Mouse (Mus musculus): ENCODE measurements at regions not wholly inside any gene's neighbourhood (a gene's known extent, or its start where the extent isn't known, plus 50 kb on each side); places are given as distances from the start of the nearest gene placed in this dataset.

DNA sequence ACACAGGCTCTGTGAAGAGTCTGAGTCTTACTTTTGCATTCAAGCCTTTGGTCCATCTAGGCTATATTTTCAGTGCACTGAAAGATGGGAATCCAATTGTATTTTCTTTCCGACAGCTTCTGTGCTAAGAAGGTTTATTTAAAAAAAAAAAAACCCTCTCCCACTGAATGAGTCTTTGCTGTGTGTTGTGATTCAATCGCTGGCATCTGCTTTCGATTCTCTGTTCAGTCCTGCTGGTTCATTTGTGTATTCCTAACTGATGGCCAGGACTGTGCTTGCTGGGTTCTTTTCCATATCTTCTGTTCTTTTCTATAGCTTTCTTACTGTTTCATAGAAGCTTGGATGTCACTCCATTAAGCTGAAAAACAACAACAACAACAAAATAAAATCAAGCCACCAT is 132.9 kb downstream of the Tex36 start:
- Histone ChIP-seq H3K27ac (ENCODE audit: low read depth) (no peak overlapping the region), H3K27me3 (ENCODE audit: insufficient read depth, low read length) (no peaks in the 10 kb centered on the region), H3K36me3 (ENCODE audit: insufficient read depth) (no peaks in the 10 kb centered on the region), H3K4me3 (ENCODE audit: low read depth, low read length) (no peak overlapping the region), H3K4me2 (no peak overlapping the region), H3K9me3 (ENCODE audit: low read depth, low read length) (no peaks in the 10 kb centered on the region), H3K9ac (no peak overlapping the region), H3K4me1 (ENCODE audit: insufficient read depth) (peaks cover 6% of the 10 kb centered on the region; the same call in 1 of the 2 replicates)
- ATAC-seq (ENCODE audit: insufficient read depth) (no peak), DNase-seq (no peak)
- WGBS, result 51% methylated on average over 3 of the region's 3 CpGs
- no peak for TF ChIP-seq CTCF (IDR thresholded peaks at IDR 0.05; ENCODE audit: low read depth)

DNA sequence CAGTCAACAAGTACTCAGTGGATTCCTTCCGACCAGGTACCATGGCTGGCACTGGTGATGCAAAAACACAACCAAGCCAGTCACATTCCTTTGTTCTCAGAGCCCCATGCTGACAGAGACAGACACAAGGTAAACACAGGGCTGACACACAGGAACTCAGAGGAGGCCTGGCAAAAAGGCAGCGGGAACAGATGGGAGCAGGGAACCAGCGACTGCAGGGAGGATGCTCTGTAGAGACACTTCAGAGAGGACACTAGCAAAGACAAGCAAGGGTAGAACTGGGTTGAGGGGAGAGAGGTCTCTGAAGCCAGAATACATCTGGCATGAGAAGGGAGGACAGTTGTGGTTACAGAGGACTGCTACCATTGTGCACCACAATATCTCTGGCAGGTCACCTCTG is 133.6 kb downstream of the Tex36 start:
- no peak overlapping the region for H3K4me3 ChIP-seq (ENCODE audit: low read depth, low read length)
- DNase-seq (no peak), ATAC-seq (ENCODE audit: insufficient read depth) (no peak)
- no peak for TF ChIP-seq CTCF (IDR thresholded peaks at IDR 0.05; ENCODE audit: low read depth)
- no peaks in the 10 kb centered on the region for H3K27me3 ChIP-seq (ENCODE audit: insufficient read depth, low read length)
- H3K4me2 ChIP-seq, result no peak overlapping the region
- H3K9ac ChIP-seq, result no peak overlapping the region
- no peaks in the 10 kb centered on the region; the same call in 1 of the 2 replicates for H3K9me3 ChIP-seq (ENCODE audit: low read depth, low read length)
- no peak overlapping the region for H3K27ac ChIP-seq (ENCODE audit: low read depth)
- no peaks in the 10 kb centered on the region for H3K36me3 ChIP-seq (ENCODE audit: insufficient read depth)
- peaks cover 6% of the 10 kb centered on the region; the same call in 1 of the 2 replicates for H3K4me1 ChIP-seq (ENCODE audit: insufficient read depth)
- 20% methylated on average over 3 of the region's 3 CpGs for WGBS

DNA sequence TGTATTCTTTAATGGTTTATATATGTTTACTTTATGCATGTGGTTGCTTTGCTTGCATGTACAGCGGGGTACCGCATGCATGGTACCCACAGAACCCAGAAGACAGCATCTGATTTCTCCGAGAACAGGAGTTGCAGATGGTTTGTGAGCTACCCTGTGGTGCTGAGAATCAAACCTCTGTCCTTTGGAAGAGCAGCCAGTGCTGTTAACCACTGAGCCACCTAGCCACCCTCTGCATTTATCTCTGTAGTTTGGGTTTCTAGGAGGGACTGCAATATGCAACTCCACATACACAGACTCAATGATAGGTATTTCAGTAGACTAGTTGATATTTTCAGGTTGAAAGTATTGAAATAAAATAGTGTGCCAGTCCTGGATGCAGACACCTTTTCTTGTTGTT is 134.4 kb downstream of the Tex36 start:
- no peaks in the 10 kb centered on the region for H3K36me3 ChIP-seq (ENCODE audit: insufficient read depth)
- H3K9me3 ChIP-seq (ENCODE audit: low read depth, low read length), result no peaks in the 10 kb centered on the region; the same call in 1 of the 2 replicates
- WGBS, result 83% methylated on average over 3 of the region's 3 CpGs
- no peak overlapping the region for H3K27ac ChIP-seq (ENCODE audit: low read depth)
- ATAC-seq (ENCODE audit: insufficient read depth) (no peak), DNase-seq (no peak)
- no peak overlapping the region for H3K4me2 ChIP-seq
- H3K27me3 ChIP-seq (ENCODE audit: insufficient read depth, low read length), result no peaks in the 10 kb centered on the region
- TF ChIP-seq CTCF (IDR thresholded peaks at IDR 0.05; ENCODE audit: low read depth), result no peak
- H3K9ac ChIP-seq, result no peak overlapping the region
- H3K4me3 ChIP-seq (ENCODE audit: low read depth, low read length), result no peak overlapping the region
- H3K4me1 ChIP-seq (ENCODE audit: insufficient read depth), result peaks cover 6% of the 10 kb centered on the region; the same call in 1 of the 2 replicates

GRCm38 (mm10) chr7:133459306-133459705 is 142.7 kb downstream of the Tex36 start:
- Histone ChIP-seq H3K9ac (no peak overlapping the region), H3K36me3 (ENCODE audit: insufficient read depth) (no peaks in the 10 kb centered on the region), H3K27ac (ENCODE audit: low read depth) (no peak overlapping the region), H3K4me1 (ENCODE audit: insufficient read depth) (peaks cover 8% of the 10 kb centered on the region; the same call in 1 of the 2 replicates), H3K27me3 (ENCODE audit: insufficient read depth, low read length) (no peaks in the 10 kb centered on the region), H3K4me3 (ENCODE audit: low read depth, low read length) (no peak overlapping the region), H3K4me2 (no peak overlapping the region), H3K9me3 (ENCODE audit: low read depth, low read length) (no peaks in the 10 kb centered on the region; the same call in 1 of the 2 replicates)
- 64% methylated on average over 7 of the region's 7 CpGs for WGBS
- ATAC-seq (ENCODE audit: insufficient read depth) (no peak), DNase-seq (no peak)
- no peak for TF ChIP-seq CTCF (IDR thresholded peaks at IDR 0.05; ENCODE audit: low read depth)

GRCm38 (mm10) chr7:133457436-133458324 is 144.3 kb downstream of the Tex36 start:
- no peak overlapping the region for H3K9ac ChIP-seq
- peak overlapping the region; percentile 19 for H3K27ac ChIP-seq (ENCODE audit: low read depth)
- DNase-seq (peak; percentile 58), ATAC-seq (ENCODE audit: insufficient read depth) (0 out of 2 replicates have a peak, but pooled peaks have one; percentile 36)
- no peak for TF ChIP-seq CTCF (IDR thresholded peaks at IDR 0.05; ENCODE audit: low read depth)
- WGBS, result 38% methylated on average over 16 of the region's 16 CpGs
- no peak overlapping the region for H3K4me2 ChIP-seq
- no peaks in the 10 kb centered on the region for H3K36me3 ChIP-seq (ENCODE audit: insufficient read depth)
- H3K9me3 ChIP-seq (ENCODE audit: low read depth, low read length), result no peaks in the 10 kb centered on the region
- peaks cover 8% of the 10 kb centered on the region; the same call in 1 of the 2 replicates for H3K4me1 ChIP-seq (ENCODE audit: insufficient read depth)
- no peak overlapping the region for H3K4me3 ChIP-seq (ENCODE audit: low read depth, low read length)
- H3K27me3 ChIP-seq (ENCODE audit: insufficient read depth, low read length), result no peaks in the 10 kb centered on the region

GRCm38 (mm10) chr7:133450246-133450645 is 151.7 kb downstream of the Tex36 start:
- no peaks in the 10 kb centered on the region for H3K9me3 ChIP-seq (ENCODE audit: low read depth, low read length)
- 78% methylated on average over 7 of the region's 7 CpGs for WGBS
- no peaks in the 10 kb centered on the region for H3K27me3 ChIP-seq (ENCODE audit: insufficient read depth, low read length)
- no peak overlapping the region for H3K4me2 ChIP-seq
- no peak overlapping the region for H3K4me3 ChIP-seq (ENCODE audit: low read depth, low read length)
- H3K27ac ChIP-seq (ENCODE audit: low read depth), result no peak overlapping the region
- H3K36me3 ChIP-seq (ENCODE audit: insufficient read depth), result no peaks in the 10 kb centered on the region
- no peak for TF ChIP-seq CTCF (IDR thresholded peaks at IDR 0.05; ENCODE audit: low read depth)
- no peak for ATAC-seq (ENCODE audit: insufficient read depth)
- no peak for DNase-seq
- no peak overlapping the region for H3K9ac ChIP-seq
- 0 out of 2 replicates have a peak, but pooled peaks cover 7% of the 10 kb centered on the region for H3K4me1 ChIP-seq (ENCODE audit: insufficient read depth)

DNA sequence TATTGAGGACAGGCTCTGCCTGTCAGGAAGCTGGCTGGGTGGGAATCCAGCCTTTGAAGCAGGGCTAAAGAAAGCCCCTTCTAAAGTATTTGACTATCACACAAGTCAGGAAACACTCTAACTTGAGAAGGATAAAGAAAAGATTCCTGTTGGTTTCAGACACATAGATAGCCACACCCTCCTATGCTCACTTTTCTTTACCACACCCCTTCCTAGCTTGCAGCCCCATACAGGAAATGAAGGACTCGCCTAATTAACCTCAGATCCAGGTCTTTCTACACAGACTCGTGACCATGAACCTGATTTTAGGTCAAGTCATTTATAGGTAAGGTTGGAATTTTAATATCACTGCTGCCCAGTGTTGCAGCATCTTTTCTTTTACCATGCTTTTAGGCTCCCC is 154.9 kb downstream of the Tex36 start:
- no peaks in the 10 kb centered on the region for H3K36me3 ChIP-seq (ENCODE audit: insufficient read depth)
- no peak overlapping the region for H3K27ac ChIP-seq (ENCODE audit: low read depth)
- 24% methylated on average over 2 of the region's 2 CpGs for WGBS
- no peak overlapping the region for H3K4me3 ChIP-seq (ENCODE audit: low read depth, low read length)
- H3K4me2 ChIP-seq, result no peak overlapping the region
- H3K4me1 ChIP-seq (ENCODE audit: insufficient read depth), result 0 out of 2 replicates have a peak, but pooled peaks cover 7% of the 10 kb centered on the region
- no peak for TF ChIP-seq CTCF (IDR thresholded peaks at IDR 0.05; ENCODE audit: low read depth)
- ATAC-seq (ENCODE audit: insufficient read depth), result no peak
- no peak for DNase-seq
- H3K27me3 ChIP-seq (ENCODE audit: insufficient read depth, low read length), result no peaks in the 10 kb centered on the region
- no peak overlapping the region for H3K9ac ChIP-seq
- no peaks in the 10 kb centered on the region for H3K9me3 ChIP-seq (ENCODE audit: low read depth, low read length)

All from lung, embryonic 14.5 days (tissue).